Mouse (Mus musculus) lung, postnatal 0 days (tissue): ENCODE results near the gene Ccser1. TPM values are rescaled to one million over a fixed set of nuclear protein-coding genes. Genes with fewer than 3 reads are reported as not detected.

Experiments used
- ATAC-seq: fragments of 200-750 bp; cut with Nextera tagmentation; 2 replicates; pipeline ENCODE4 v1.8.0; 2017; ENCODE audit warnings: moderate library complexity
- DNase-seq: peaks from one replicate; pipeline ENCODE4 v3.0.0-alpha.2; 2016; ENCODE audit warnings: low spot score
- H3K27ac ChIP-seq: fragments of 300-500 bp; sonication (generic); 2 replicates; pipeline ENCODE4 v1.5.1; 2014; ENCODE audit warnings: antibody characterized with exemption, mild to moderate bottlenecking, low read length, mixed read lengths
- H3K27me3 ChIP-seq: fragments of 300-500 bp; sonication (generic); replicated peaks from 2 replicates; pipeline ENCODE4 v1.6.1; 2014; ENCODE audit warnings: low read length, mixed read lengths; ENCODE audit not compliant: insufficient read depth
- H3K36me3 ChIP-seq: fragments of 300-500 bp; sonication (generic); 2 replicates; pipeline ENCODE4 v1.6.1; 2014; ENCODE audit warnings: low read length, mixed read lengths; ENCODE audit not compliant: insufficient read depth
- H3K4me1 ChIP-seq: fragments of 300-500 bp; sonication (generic); 2 replicates; pipeline ENCODE4 v1.6.1; 2014; ENCODE audit warnings: antibody characterized with exemption, low read depth, low read length, mixed read lengths; ENCODE audit not compliant: insufficient read depth
- H3K4me2 ChIP-seq: fragments of 300-500 bp; sonication (generic); replicated peaks from 2 replicates; pipeline ENCODE4 v1.6.1; 2014; ENCODE audit warnings: low read depth, mild to moderate bottlenecking, low read length, moderate library complexity, mixed read lengths
- H3K4me3 ChIP-seq: fragments of 300-500 bp; sonication (generic); 2 replicates; pipeline ENCODE4 v1.5.1; 2014; ENCODE audit warnings: low read depth, low read length
- H3K9ac ChIP-seq: fragments of 300-500 bp; sonication (generic); replicated peaks from 2 replicates; pipeline ENCODE4 v1.6.1; 2014; ENCODE audit warnings: low read depth, mild to moderate bottlenecking
- H3K9me3 ChIP-seq: fragments of 300-500 bp; sonication (generic); 2 replicates; pipeline ENCODE4 v1.6.1; 2016; ENCODE audit warnings: low read length, mixed read lengths
- CTCF ChIP-seq: IDR thresholded peaks from 2 replicates; pipeline ENCODE4 v1.5.1; 2016; ENCODE audit warnings: antibody characterized with exemption, mild to moderate bottlenecking
- EP300 ChIP-seq: IDR thresholded peaks from 2 replicates; pipeline ENCODE4 v1.6.1; 2016; ENCODE audit warnings: antibody characterized with exemption, mild to moderate bottlenecking, control low read depth
- WGBS: fragments of 180-500 bp; shearing (Covaris S2); extraction: QIAGEN DNeasy Blood & Tissue Kit; methylation state at CpG from one replicate; pipeline ENCODE4 v1.1.7; 2014; 5-methylcytosine and 5-hydroxymethylcytosine counted together
- polyA plus RNA-seq: library from polyadenylated mRNA; unstranded; fragments of >200 nt; fragmentation: Nextera tagmentation; extraction: Ambion mirVana; gene quantifications from 2 replicates; pipeline ENCODE4 v1.2.1, GENCODE M21; 2015

The Ccser1 gene
- polyA plus RNA-seq, 1 experiment from 2014 or later = 7.5 TPM

DNA sequence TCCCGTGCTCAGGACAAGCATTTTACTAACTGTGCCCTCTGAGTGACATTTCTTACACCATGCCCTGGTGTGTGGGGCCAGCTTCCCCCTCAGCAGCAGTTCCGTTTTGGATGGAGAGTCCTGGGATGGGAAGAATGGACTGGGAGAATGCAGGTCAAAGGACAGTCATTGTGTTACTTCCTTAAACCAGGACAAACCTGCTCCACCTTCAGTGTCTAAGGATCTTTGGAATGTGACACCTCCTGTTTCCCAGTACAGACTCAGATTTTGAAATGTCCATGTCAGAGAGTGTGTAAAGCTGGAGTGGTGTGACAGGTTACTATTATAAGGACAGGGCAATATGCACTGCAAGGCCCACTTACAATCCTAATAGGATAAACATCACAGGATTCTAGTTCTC, 8.9 kb downstream of the Ccser1 start:
- no peak overlapping the region for H3K9ac ChIP-seq
- TF ChIP-seq EP300 = no peak
- TF ChIP-seq CTCF = no peak
- DNase-seq = peak; percentile 11
- peak; percentile 17; the same call in 1 of the 2 replicates for ATAC-seq
- no peaks in the 10 kb centered on the region for H3K4me1 ChIP-seq
- H3K27ac ChIP-seq = no peak overlapping the region
- H3K36me3 ChIP-seq = no peaks in the 10 kb centered on the region
- no peaks in the 10 kb centered on the region for H3K9me3 ChIP-seq
- no peaks in the 10 kb centered on the region for H3K27me3 ChIP-seq
- H3K4me2 ChIP-seq = no peak overlapping the region
- no peak overlapping the region for H3K4me3 ChIP-seq
- WGBS = 43% methylated on average over 2 of the region's 2 CpGs

DNA sequence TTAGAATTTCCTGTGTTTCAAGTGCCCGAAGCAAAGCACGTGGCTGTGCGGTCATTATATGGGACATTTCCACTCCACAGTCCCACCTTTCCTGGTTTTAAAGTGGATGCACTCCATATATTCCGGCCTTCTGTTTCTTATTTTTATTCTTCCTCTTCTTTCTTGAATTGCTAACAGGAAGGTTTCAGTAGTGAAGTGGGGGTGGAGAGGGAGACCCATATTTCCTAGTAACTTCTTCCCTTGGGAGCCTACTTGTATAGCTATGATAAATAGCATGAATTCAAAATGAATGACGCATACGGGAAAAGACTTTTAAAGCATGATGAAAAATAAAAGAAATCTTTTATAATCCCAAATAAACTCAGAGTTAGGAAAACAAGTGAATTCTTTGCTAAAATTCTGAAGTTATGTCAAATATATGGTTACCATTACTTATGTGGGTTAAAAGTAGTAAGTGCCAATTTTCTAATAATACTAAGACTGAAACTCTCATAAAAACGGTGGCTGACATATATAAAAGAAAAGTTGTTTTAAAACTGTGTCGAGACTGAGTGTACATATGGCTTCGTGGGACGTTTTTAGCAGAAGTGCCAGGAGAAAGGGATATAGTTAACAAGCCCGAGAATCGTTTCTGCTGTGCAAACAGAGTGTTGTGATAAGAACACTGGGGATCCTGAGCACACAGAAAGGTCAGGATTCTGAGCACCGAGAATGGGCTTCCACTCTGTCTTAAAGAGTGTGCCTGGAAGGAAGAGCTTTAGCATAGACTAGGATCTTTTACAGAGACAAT, 11.7 kb downstream of the Ccser1 start:
- Histone ChIP-seq H3K4me1 (no peaks in the 10 kb centered on the region), H3K36me3 (no peaks in the 10 kb centered on the region), H3K4me3 (no peak overlapping the region), H3K27ac (no peak overlapping the region), H3K4me2 (no peak overlapping the region; the same call in 1 of the 2 replicates), H3K9ac (no peak overlapping the region), H3K9me3 (no peaks in the 10 kb centered on the region), H3K27me3 (no peaks in the 10 kb centered on the region)
- DNase-seq (no peak), ATAC-seq (no peak)
- 43% methylated on average over 13 of the region's 13 CpGs for WGBS
- TF ChIP-seq EP300 (no peak), CTCF (no peak)

DNA sequence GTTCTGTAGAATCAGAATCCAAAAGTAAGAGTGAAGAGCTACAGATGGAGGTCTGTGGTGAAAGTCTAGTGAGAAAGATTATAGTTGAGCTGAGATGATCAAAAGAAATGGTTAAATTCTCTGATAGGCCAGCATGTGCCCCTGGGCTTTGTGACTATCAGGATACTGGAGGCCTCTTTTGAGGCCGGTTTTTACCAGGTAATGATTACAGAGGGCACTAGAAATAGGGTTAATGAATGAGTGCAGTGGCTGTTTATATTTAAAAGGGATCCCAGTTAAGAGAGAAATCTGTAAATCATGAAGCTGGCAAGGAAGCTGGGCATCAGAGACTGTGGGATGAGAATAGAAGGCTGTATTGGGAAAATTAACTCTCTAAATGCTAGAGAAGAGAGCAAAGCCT, 23.2 kb downstream of the Ccser1 start:
- Histone ChIP-seq H3K9ac (no peak overlapping the region), H3K4me1 (no peaks in the 10 kb centered on the region), H3K9me3 (no peaks in the 10 kb centered on the region), H3K36me3 (no peaks in the 10 kb centered on the region), H3K27me3 (no peaks in the 10 kb centered on the region), H3K4me2 (no peak overlapping the region), H3K4me3 (no peak overlapping the region), H3K27ac (no peak overlapping the region)
- WGBS = 46% methylated on average over 1 of the region's 1 CpGs
- DNase-seq (no peak), ATAC-seq (no peak)
- no peak for TF ChIP-seq CTCF
- TF ChIP-seq EP300 = no peak

GRCm38 (mm10) chr6:61206042-61206441, 25.9 kb downstream of the Ccser1 start:
- no peaks in the 10 kb centered on the region for H3K4me1 ChIP-seq
- H3K9me3 ChIP-seq = no peaks in the 10 kb centered on the region
- DNase-seq (no peak), ATAC-seq (no peak)
- no peaks in the 10 kb centered on the region for H3K27me3 ChIP-seq
- no peak overlapping the region for H3K4me2 ChIP-seq
- WGBS = 35% methylated on average over 1 of the region's 1 CpGs
- H3K27ac ChIP-seq = no peak overlapping the region
- no peak for TF ChIP-seq CTCF
- TF ChIP-seq EP300 = no peak
- H3K9ac ChIP-seq = no peak overlapping the region
- no peaks in the 10 kb centered on the region for H3K36me3 ChIP-seq
- no peak overlapping the region for H3K4me3 ChIP-seq

GRCm38 (mm10) chr6:61206619-61207018, 26.5 kb downstream of the Ccser1 start:
- no peaks in the 10 kb centered on the region for H3K27me3 ChIP-seq
- WGBS = 67% methylated on average over 2 of the region's 2 CpGs

DNA sequence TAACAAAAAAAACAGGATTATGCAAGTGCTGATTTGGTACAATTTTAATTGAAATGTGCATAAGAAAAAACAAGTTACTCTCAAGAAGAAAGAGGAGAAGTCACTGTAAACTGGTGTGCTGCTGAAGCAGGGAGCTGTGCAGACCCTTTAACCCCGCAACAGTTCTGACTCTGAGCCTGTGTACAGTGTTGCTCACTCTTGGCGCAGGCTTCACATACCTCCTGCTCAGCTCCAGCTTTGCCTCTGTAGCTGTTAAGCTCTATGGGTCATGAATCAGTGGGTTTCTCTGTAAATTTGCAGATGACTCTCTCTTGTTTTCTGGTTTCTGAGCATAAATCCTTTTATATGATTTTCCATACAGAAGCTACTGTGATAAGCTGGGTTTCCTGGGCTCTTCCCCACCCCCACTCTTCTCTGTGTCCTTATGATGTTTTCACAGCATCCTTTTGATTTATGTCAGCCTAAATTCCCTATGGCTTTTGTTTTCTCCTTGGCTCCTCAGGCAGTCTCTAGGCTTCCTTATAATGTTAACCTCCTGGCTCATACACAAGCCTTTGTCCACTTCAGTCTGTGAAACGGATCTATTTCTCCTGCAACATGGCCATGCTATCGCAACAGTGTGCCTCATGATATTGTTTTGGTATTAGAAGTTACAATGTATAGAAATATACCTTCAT, 30.1 kb downstream of the Ccser1 start:
- Histone ChIP-seq H3K27ac (no peak overlapping the region), H3K4me2 (no peak overlapping the region), H3K4me3 (no peak overlapping the region), H3K36me3 (no peaks in the 10 kb centered on the region), H3K9ac (no peak overlapping the region), H3K9me3 (no peaks in the 10 kb centered on the region), H3K27me3 (no peaks in the 10 kb centered on the region), H3K4me1 (no peaks in the 10 kb centered on the region)
- DNase-seq (no peak), ATAC-seq (no peak)
- 79% methylated on average over 4 of the region's 4 CpGs for WGBS
- TF ChIP-seq CTCF (no peak), EP300 (no peak)

More at GRCm38 (mm10) chr6:61206619-61207018, 26.5 kb downstream of the Ccser1 start:
- TF ChIP-seq CTCF (no peak), EP300 (no peak)
- ATAC-seq (no peak), DNase-seq (peak; percentile 21)
- H3K4me1 ChIP-seq = no peaks in the 10 kb centered on the region
- no peak overlapping the region for H3K4me3 ChIP-seq
- no peak overlapping the region for H3K27ac ChIP-seq
- no peaks in the 10 kb centered on the region for H3K9me3 ChIP-seq
- H3K36me3 ChIP-seq = no peaks in the 10 kb centered on the region
- no peak overlapping the region for H3K4me2 ChIP-seq
- H3K9ac ChIP-seq = no peak overlapping the region
